Mouse (Mus musculus): ENCODE measurements around the gene Sema6b.

- TF ChIP-seq POLR2A (IDR thresholded peaks at IDR 0.05; ENCODE audit: insufficient read length, low read depth): no peak
- no peak for TF ChIP-seq MYOD1 (IDR thresholded peaks at IDR 0.05; ENCODE audit: control insufficient read depth in 1 of 3, insufficient read length in 2 of 3, low read depth in 2 of 3)
- no peak for TF ChIP-seq CEBPB (IDR thresholded peaks at IDR 0.05; ENCODE audit: insufficient read depth, poor library complexity, severe bottlenecking)
- TF ChIP-seq MYOG (IDR thresholded peaks at IDR 0.05; ENCODE audit: control insufficient read depth in 1 of 3, insufficient read depth in 1 of 3, insufficient read length in 2 of 3, low read depth in 2 of 3): no peak
- no peak for TF ChIP-seq TCF3 (IDR thresholded peaks at IDR 0.05; ENCODE audit: insufficient read length, low read depth)
- no peak for TF ChIP-seq E2F4 (IDR thresholded peaks at IDR 0.05; ENCODE audit: insufficient read depth)
- TF ChIP-seq USF1 (IDR thresholded peaks at IDR 0.05; ENCODE audit: low read depth): no peak
- TF ChIP-seq POLR2AphosphoS2 (IDR thresholded peaks at IDR 0.05; ENCODE audit: insufficient read length, low read depth): no peak
- no peak for TF ChIP-seq MAX (IDR thresholded peaks at IDR 0.05; ENCODE audit: low read depth)
- no peak for TF ChIP-seq TCF12 (IDR thresholded peaks at IDR 0.05; ENCODE audit: insufficient read depth, poor library complexity, severe bottlenecking)
- no peak for TF ChIP-seq SRF (IDR thresholded peaks at IDR 0.05; ENCODE audit: control insufficient read depth, insufficient read length, low read depth)
Measured at GRCm38 (mm10) chr17:56125276-56125630, 14.9 kb downstream of the Sema6b start.

All from myocyte (in vitro differentiated cells).